Mouse (Mus musculus): ENCODE data around the gene Ssu72. TPM values are rescaled to one million over a fixed set of nuclear protein-coding genes. Genes with fewer than 3 reads are reported as not detected.

The Ssu72 gene
- polyA plus RNA-seq, 1 experiment from 2014 or later = 147 TPM

Other genes starting within 250 kb of the Ssu72 start
- not detected in 2 replicates for gene Tmem52, start 235.7 kb upstream of the Ssu72 start, polyA plus RNA-seq (2014; fragmentation: Nextera tagmentation; extraction: Ambion mirVana)
- 677 and 691 TPM in 2 replicates for gene Gnb1, start 213.4 kb upstream of the Ssu72 start, polyA plus RNA-seq (2014; fragmentation: Nextera tagmentation; extraction: Ambion mirVana)
- 110 and 112 TPM in 2 replicates for gene Nadk, start 142.4 kb upstream of the Ssu72 start, polyA plus RNA-seq (2014; fragmentation: Nextera tagmentation; extraction: Ambion mirVana)
- 14.6 and 16.2 TPM in 2 replicates for gene Slc35e2, start 103.4 kb upstream of the Ssu72 start, polyA plus RNA-seq (2014; fragmentation: Nextera tagmentation; extraction: Ambion mirVana)
- 65.3 and 71.2 TPM in 2 replicates for gene Cdk11b, start 79.9 kb upstream of the Ssu72 start, polyA plus RNA-seq (2014; fragmentation: Nextera tagmentation; extraction: Ambion mirVana)
- not detected in 2 replicates for gene Gm10563, start 59.4 kb upstream of the Ssu72 start, polyA plus RNA-seq (2014; fragmentation: Nextera tagmentation; extraction: Ambion mirVana)
- 6.3 and 8.7 TPM in 2 replicates for gene Mmp23, start 51.4 kb upstream of the Ssu72 start, polyA plus RNA-seq (2014; fragmentation: Nextera tagmentation; extraction: Ambion mirVana)
- 11.0 and 11.8 TPM in 2 replicates for gene Mib2, start 35.6 kb upstream of the Ssu72 start, polyA plus RNA-seq (2014; fragmentation: Nextera tagmentation; extraction: Ambion mirVana)
- gene Fndc10, start 10.5 kb upstream of the Ssu72 start, polyA plus RNA-seq (2014; fragmentation: Nextera tagmentation; extraction: Ambion mirVana) = 2.1 TPM in 2 replicates
- 0.56 and 0.70 TPM in 2 replicates for gene Tmem240, start 30.0 kb downstream of the Ssu72 start, polyA plus RNA-seq (2014; fragmentation: Nextera tagmentation; extraction: Ambion mirVana)
- 79.0 and 87.2 TPM in 2 replicates for gene Atad3a, start 56.3 kb downstream of the Ssu72 start, polyA plus RNA-seq (2014; fragmentation: Nextera tagmentation; extraction: Ambion mirVana)
- 4.7 and 5.9 TPM in 2 replicates for gene Vwa1, start 69.9 kb downstream of the Ssu72 start, polyA plus RNA-seq (2014; fragmentation: Nextera tagmentation; extraction: Ambion mirVana)
- 0.18 and 0.26 TPM in 2 replicates for gene Tmem88b, start 81.1 kb downstream of the Ssu72 start, polyA plus RNA-seq (2014; fragmentation: Nextera tagmentation; extraction: Ambion mirVana)
- not detected in 2 replicates for gene Ankrd65, start 85.6 kb downstream of the Ssu72 start, polyA plus RNA-seq (2014; fragmentation: Nextera tagmentation; extraction: Ambion mirVana)
- gene Mrpl20, start 98.1 kb downstream of the Ssu72 start, polyA plus RNA-seq (2014; fragmentation: Nextera tagmentation; extraction: Ambion mirVana) = 250 and 256 TPM in 2 replicates
- gene Ccnl2, start 107.7 kb downstream of the Ssu72 start, polyA plus RNA-seq (2014; fragmentation: Nextera tagmentation; extraction: Ambion mirVana) = 170 and 173 TPM in 2 replicates
- 121 and 123 TPM in 2 replicates for gene Aurkaip1, start 126.5 kb downstream of the Ssu72 start, polyA plus RNA-seq (2014; fragmentation: Nextera tagmentation; extraction: Ambion mirVana)
- 34.4 and 38.2 TPM in 2 replicates for gene Mxra8, start 134.9 kb downstream of the Ssu72 start, polyA plus RNA-seq (2014; fragmentation: Nextera tagmentation; extraction: Ambion mirVana)
- 6.8 and 7.7 TPM in 2 replicates for gene Dvl1, start 142.6 kb downstream of the Ssu72 start, polyA plus RNA-seq (2014; fragmentation: Nextera tagmentation; extraction: Ambion mirVana)
- gene Tas1r3, start 158.6 kb downstream of the Ssu72 start, polyA plus RNA-seq (2014; fragmentation: Nextera tagmentation; extraction: Ambion mirVana) = 0.15 and 0.27 TPM in 2 replicates
- gene Cptp, start 164.6 kb downstream of the Ssu72 start, polyA plus RNA-seq (2014; fragmentation: Nextera tagmentation; extraction: Ambion mirVana) = 18.3 and 21.1 TPM in 2 replicates
- 92.8 and 93.0 TPM in 2 replicates for gene Ints11, start 164.7 kb downstream of the Ssu72 start, polyA plus RNA-seq (2014; fragmentation: Nextera tagmentation; extraction: Ambion mirVana)
- gene Pusl1, start 187.0 kb downstream of the Ssu72 start, polyA plus RNA-seq (2014; fragmentation: Nextera tagmentation; extraction: Ambion mirVana) = 35.6 and 39.3 TPM in 2 replicates
- gene Acap3, start 187.0 kb downstream of the Ssu72 start, polyA plus RNA-seq (2014; fragmentation: Nextera tagmentation; extraction: Ambion mirVana) = 18.6 and 21.2 TPM in 2 replicates
- gene Ube2j2, start 239.0 kb downstream of the Ssu72 start, polyA plus RNA-seq (2014; fragmentation: Nextera tagmentation; extraction: Ambion mirVana) = 158 and 161 TPM in 2 replicates

Measured in embryonic facial prominence, embryonic 11.5 days (tissue).